Mouse (Mus musculus) myocyte (in vitro differentiated cells): Measurements from ENCODE around the gene Mindy3. TPM values are rescaled to one million over a fixed set of nuclear protein-coding genes. Genes with fewer than 3 reads are reported as not detected.

Source experiments
- H3K27me3 ChIP-seq: one replicate; pipeline ENCODE4 v1.6.1; 2011; ENCODE audit not compliant: control insufficient read depth, insufficient read depth, insufficient read length
- H3K36me3 ChIP-seq: one replicate; pipeline ENCODE4 v1.6.1; 2011; ENCODE audit not compliant: control insufficient read depth, insufficient read depth
- H3K4me2 ChIP-seq: one replicate; pipeline ENCODE4 v1.6.1; 2011; ENCODE audit warnings: low read depth, control low read depth
- H3K4me3 ChIP-seq: one replicate; pipeline ENCODE4 v1.5.1; 2011; ENCODE audit warnings: mild to moderate bottlenecking, control low read depth, moderate library complexity
- H3K79me2 ChIP-seq: one replicate; pipeline ENCODE4 v1.6.1; 2011; ENCODE audit not compliant: control insufficient read depth, insufficient read depth
- H3ac ChIP-seq: one replicate; pipeline ENCODE4 v1.6.1; 2011; ENCODE audit not compliant: control insufficient read depth, insufficient read length
- CEBPB ChIP-seq: IDR thresholded peaks from 2 replicates; pipeline ENCODE4 v1.6.1; 2011; ENCODE audit warnings: mild to moderate bottlenecking, moderate library complexity; ENCODE audit not compliant: poor library complexity, insufficient read depth, severe bottlenecking
- E2F4 ChIP-seq: IDR thresholded peaks from one replicate; pipeline ENCODE4 v1.6.1; 2011; ENCODE audit warnings: mild to moderate bottlenecking, control low read depth, moderate library complexity; ENCODE audit not compliant: insufficient read depth
- MAX ChIP-seq: IDR thresholded peaks from one replicate; pipeline ENCODE4 v1.6.1; 2011; ENCODE audit warnings: low read depth, mild to moderate bottlenecking, control low read depth
- MYOD1 ChIP-seq, 3 experiments: IDR thresholded peaks; one replicate each; pipeline ENCODE4 v1.6.1; 2011; ENCODE audit warnings: control low read depth in 2 of 3, low read depth in 2 of 3, mild to moderate bottlenecking in 2 of 3, moderate library complexity in 1 of 3; ENCODE audit not compliant: insufficient read length in 2 of 3, control insufficient read depth in 1 of 3
- MYOG ChIP-seq, 3 experiments: IDR thresholded peaks; one replicate each; pipeline ENCODE4 v1.6.1; 2011; ENCODE audit warnings: control low read depth in 2 of 3, low read depth in 2 of 3, mild to moderate bottlenecking in 2 of 3; ENCODE audit not compliant: insufficient read length in 2 of 3, control insufficient read depth in 1 of 3, insufficient read depth in 1 of 3
- POLR2A ChIP-seq: IDR thresholded peaks from one replicate; pipeline ENCODE4 v1.6.1; 2011; ENCODE audit warnings: low read depth, mild to moderate bottlenecking, control low read depth, moderate library complexity; ENCODE audit not compliant: insufficient read length
- POLR2AphosphoS2 ChIP-seq: IDR thresholded peaks from one replicate; pipeline ENCODE4 v1.6.1; 2011; ENCODE audit warnings: low read depth, control low read depth; ENCODE audit not compliant: insufficient read length
- REST ChIP-seq: IDR thresholded peaks from one replicate; pipeline ENCODE4 v1.6.1; 2011; ENCODE audit warnings: mild to moderate bottlenecking, control low read depth, moderate library complexity; ENCODE audit not compliant: insufficient read depth, insufficient read length
- SRF ChIP-seq: IDR thresholded peaks from one replicate; pipeline ENCODE4 v1.6.1; 2011; ENCODE audit warnings: low read depth; ENCODE audit not compliant: control insufficient read depth, insufficient read length
- TCF12 ChIP-seq: IDR thresholded peaks from one replicate; pipeline ENCODE4 v1.6.1; 2011; ENCODE audit warnings: mild to moderate bottlenecking, control low read depth; ENCODE audit not compliant: poor library complexity, insufficient read depth, severe bottlenecking
- TCF3 ChIP-seq: IDR thresholded peaks from one replicate; pipeline ENCODE4 v1.6.1; 2011; ENCODE audit warnings: low read depth, control low read depth; ENCODE audit not compliant: insufficient read length
- USF1 ChIP-seq: IDR thresholded peaks from one replicate; pipeline ENCODE4 v1.6.1; 2011; ENCODE audit warnings: low read depth, mild to moderate bottlenecking, control low read depth, moderate library complexity
- polyA plus RNA-seq: library from polyadenylated mRNA; unstranded; fragments of >200 nt; fragmentation: generic; extraction: Trizol; gene quantifications from one replicate; pipeline ENCODE4 v1.2.1, GENCODE M21; 2012; ENCODE audit warnings: missing spikeins

Gene Mindy3
- polyA plus RNA-seq, result 19.1 TPM

DNA sequence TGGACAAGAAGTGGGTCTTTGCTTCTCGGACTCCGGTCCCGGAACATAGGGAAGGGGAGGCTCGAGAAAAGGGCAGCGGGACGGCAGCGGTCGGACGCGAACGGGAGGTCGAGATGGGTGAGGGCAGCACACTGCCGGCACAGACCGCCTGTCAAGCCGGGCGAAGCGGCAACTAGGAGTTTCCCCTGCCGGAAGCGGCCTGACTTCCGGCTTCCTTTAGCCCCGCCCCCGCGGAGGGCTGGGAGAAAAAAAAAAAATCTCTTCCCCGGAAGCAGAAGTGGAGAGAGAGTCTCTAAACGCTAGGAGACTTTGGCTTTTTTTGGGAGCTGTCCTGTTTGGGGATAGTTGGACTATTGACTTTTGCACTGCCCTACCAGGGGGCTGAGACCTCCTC, at the start of gene Mindy3:
Mindy3 (minus strand) TSS at position 209 of the 394 bp plus-strand sequence.
- Histone ChIP-seq H3K4me2 (peak within 1 kb of the TSS; percentile 89), H3K27me3 (no peaks in the 10 kb centered on the region), H3ac (peak within 1 kb of the TSS; percentile 87), H3K79me2 (peaks cover 29% of the 10 kb centered on the region), H3K36me3 (no peaks in the 10 kb centered on the region), H3K4me3 (peak within 1 kb of the TSS; percentile 96)
- TF ChIP-seq REST (peak; percentile 13), E2F4 (no peak), POLR2AphosphoS2 (peak; percentile 98), MYOD1 (IDR thresholded peaks at IDR 0.05; ENCODE audit: control insufficient read depth in 1 of 3, insufficient read length in 2 of 3, low read depth in 2 of 3) (no peak), SRF (no peak), TCF12 (no peak), CEBPB (no peak), TCF3 (no peak), USF1 (no peak), POLR2A (peak; percentile 98), MAX (no peak), MYOG (IDR thresholded peaks at IDR 0.05; ENCODE audit: control insufficient read depth in 1 of 3, insufficient read depth in 1 of 3, insufficient read length in 2 of 3, low read depth in 2 of 3) (peak in 1 of 3 experiments; percentile 32)

DNA sequence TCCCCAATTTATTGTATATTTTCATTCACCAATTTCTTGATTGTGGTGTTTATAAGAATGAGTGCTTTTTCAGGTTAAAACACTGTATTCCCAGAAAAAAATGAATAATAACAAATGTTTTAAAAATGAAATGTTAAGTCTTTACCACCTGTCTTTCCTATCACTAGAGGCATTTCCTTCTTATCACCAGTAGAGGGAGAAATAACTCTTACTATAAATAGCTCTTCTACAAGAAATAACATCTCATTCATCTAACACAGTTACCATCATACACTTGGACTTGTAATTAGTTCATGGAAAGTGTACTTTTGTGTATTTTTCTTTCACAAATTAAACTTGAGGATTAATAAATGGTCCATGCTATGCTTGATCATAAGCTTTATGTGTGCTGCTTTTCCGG, 40.5 kb upstream of the Mindy3 start:
- H3K36me3 ChIP-seq, result no peaks in the 10 kb centered on the region
- H3K79me2 ChIP-seq, result no peaks in the 10 kb centered on the region
- H3K4me3 ChIP-seq, result no peak overlapping the region
- peaks cover 6% of the 10 kb centered on the region for H3K27me3 ChIP-seq
- TF ChIP-seq MYOG (IDR thresholded peaks at IDR 0.05; ENCODE audit: control insufficient read depth in 1 of 3, insufficient read depth in 1 of 3, insufficient read length in 2 of 3, low read depth in 2 of 3), result no peak
- TF ChIP-seq USF1, result no peak
- TF ChIP-seq TCF3, result no peak
- no peak for TF ChIP-seq MYOD1 (IDR thresholded peaks at IDR 0.05; ENCODE audit: control insufficient read depth in 1 of 3, insufficient read length in 2 of 3, low read depth in 2 of 3)
- no peak overlapping the region for H3ac ChIP-seq
- no peak overlapping the region for H3K4me2 ChIP-seq

DNA sequence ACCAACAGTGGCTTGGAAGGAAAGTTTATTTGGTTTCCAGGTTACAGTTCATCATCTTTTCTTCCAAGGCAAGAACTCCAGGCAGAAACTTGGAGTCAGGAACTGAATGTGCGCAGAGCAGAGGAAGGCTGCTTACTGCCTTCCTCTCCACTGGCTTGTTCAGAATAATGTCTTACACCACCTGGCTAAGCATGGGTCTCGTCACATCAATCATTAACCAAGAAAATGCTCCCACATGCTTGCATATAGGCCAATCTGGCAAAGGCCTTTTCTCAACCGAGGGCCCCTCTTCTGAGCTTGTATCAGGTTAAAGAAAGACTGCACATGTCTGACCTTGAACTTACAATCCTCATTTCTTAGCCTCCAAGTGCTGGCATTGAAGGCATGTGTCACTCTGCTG, 30.8 kb upstream of the Mindy3 start:
- Histone ChIP-seq H3K79me2 (no peaks in the 10 kb centered on the region), H3K36me3 (no peaks in the 10 kb centered on the region), H3K4me3 (no peak overlapping the region), H3K27me3 (no peaks in the 10 kb centered on the region), H3K4me2 (no peak overlapping the region), H3ac (no peak overlapping the region)
- TF ChIP-seq POLR2AphosphoS2, result no peak
- no peak for TF ChIP-seq SRF
- TF ChIP-seq POLR2A, result no peak
- no peak for TF ChIP-seq E2F4
- TF ChIP-seq MAX, result no peak
- no peak for TF ChIP-seq CEBPB
- no peak for TF ChIP-seq MYOD1 (IDR thresholded peaks at IDR 0.05; ENCODE audit: control insufficient read depth in 1 of 3, insufficient read length in 2 of 3, low read depth in 2 of 3)
- no peak for TF ChIP-seq TCF3

DNA sequence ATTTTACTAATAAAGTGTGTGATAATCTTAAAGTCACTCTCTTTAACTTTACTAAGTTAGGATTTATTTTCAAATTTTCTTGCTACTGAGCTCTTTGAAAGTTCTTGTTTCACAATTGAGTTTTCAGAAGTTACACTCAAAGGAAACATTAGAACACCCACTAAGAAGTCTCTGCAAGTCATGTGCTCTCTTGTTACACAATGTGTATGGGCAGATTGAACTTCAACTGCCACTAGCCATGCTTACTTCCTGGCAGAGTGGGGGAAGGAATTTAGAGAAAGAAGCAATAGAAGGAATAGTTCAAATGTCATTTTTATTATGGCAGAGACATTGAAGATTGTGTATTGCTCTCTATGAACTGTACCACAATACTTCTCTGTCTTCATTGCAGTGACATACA, 20.9 kb upstream of the Mindy3 start:
- H3ac ChIP-seq, result no peak overlapping the region
- H3K4me3 ChIP-seq, result no peak overlapping the region
- TF ChIP-seq POLR2AphosphoS2 (no peak), MYOD1 (IDR thresholded peaks at IDR 0.05; ENCODE audit: control insufficient read depth in 1 of 3, insufficient read length in 2 of 3, low read depth in 2 of 3) (no peak), TCF12 (no peak), MYOG (IDR thresholded peaks at IDR 0.05; ENCODE audit: control insufficient read depth in 1 of 3, insufficient read depth in 1 of 3, insufficient read length in 2 of 3, low read depth in 2 of 3) (no peak), POLR2A (no peak), TCF3 (no peak), REST (no peak), CEBPB (no peak), MAX (no peak), SRF (no peak), E2F4 (no peak), USF1 (no peak)
- H3K4me2 ChIP-seq, result no peak overlapping the region
- H3K36me3 ChIP-seq, result no peaks in the 10 kb centered on the region
- H3K79me2 ChIP-seq, result no peaks in the 10 kb centered on the region
- no peaks in the 10 kb centered on the region for H3K27me3 ChIP-seq

DNA sequence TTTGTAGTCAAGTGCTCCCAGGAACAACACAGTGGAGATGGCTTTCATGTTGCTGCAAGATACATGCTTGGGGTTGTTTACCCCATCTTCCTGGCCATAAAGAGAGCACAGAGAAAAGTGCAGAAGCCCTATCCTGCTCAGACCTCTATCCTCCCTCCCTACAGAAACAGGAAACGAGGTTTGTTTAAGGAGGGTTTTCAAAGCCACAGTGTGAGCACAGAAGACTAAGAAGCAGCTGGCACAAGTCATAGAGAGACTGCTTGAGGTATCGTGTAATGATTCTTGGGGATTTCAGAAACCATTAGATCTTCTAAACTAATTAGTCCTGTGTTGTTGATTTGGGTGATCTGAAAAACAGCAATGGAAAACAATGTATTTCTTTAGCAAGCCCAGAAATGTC, 20.3 kb upstream of the Mindy3 start:
- Histone ChIP-seq H3ac (no peak overlapping the region), H3K36me3 (no peaks in the 10 kb centered on the region), H3K4me2 (no peak overlapping the region), H3K4me3 (no peak overlapping the region), H3K27me3 (no peaks in the 10 kb centered on the region), H3K79me2 (no peaks in the 10 kb centered on the region)
- TF ChIP-seq MYOG (IDR thresholded peaks at IDR 0.05; ENCODE audit: control insufficient read depth in 1 of 3, insufficient read depth in 1 of 3, insufficient read length in 2 of 3, low read depth in 2 of 3) (no peak), MYOD1 (IDR thresholded peaks at IDR 0.05; ENCODE audit: control insufficient read depth in 1 of 3, insufficient read length in 2 of 3, low read depth in 2 of 3) (no peak), USF1 (no peak), REST (no peak), TCF3 (no peak), E2F4 (no peak), CEBPB (no peak), POLR2A (no peak), TCF12 (no peak), POLR2AphosphoS2 (no peak), SRF (no peak), MAX (no peak)
